Mouse (Mus musculus) C2C12 (cell line): ENCODE results near the gene Obscn.

Experiments used
- CTCF ChIP-seq: IDR thresholded peaks from one replicate; pipeline ENCODE4 v1.5.1; 2011; ENCODE audit not compliant: control insufficient read depth, insufficient read depth, insufficient read length
- MYOD1 ChIP-seq: IDR thresholded peaks from one replicate; pipeline ENCODE4 v1.6.1; 2011; ENCODE audit warnings: low read depth; ENCODE audit not compliant: control insufficient read depth, insufficient read length
- MYOG ChIP-seq: IDR thresholded peaks from one replicate; pipeline ENCODE4 v1.6.1; 2011; ENCODE audit not compliant: control insufficient read depth, insufficient read length; ENCODE audit errors: extremely low read depth

- TF ChIP-seq CTCF (no peak), MYOD1 (no peak), MYOG (no peak)
Measured at GRCm38 (mm10) chr11:59085200-59085599, 51.0 kb downstream of the Obscn start.
